Mouse (Mus musculus): ENCODE measurements at regions not wholly inside any gene's neighbourhood (a gene's known extent, or its start where the extent isn't known, plus 50 kb on each side); places are given as distances from the start of the nearest gene placed in this dataset.
A peak's percentile ranks its signal among the peaks of the same experiment; 100 is the strongest.

- ATAC-seq (ENCODE audit: low FRiP score) = no peak
- H3K27me3 ChIP-seq (ENCODE audit: control insufficient read depth, insufficient read depth, low read length) = no peaks in the 10 kb centered on the region
- H3K27ac ChIP-seq (ENCODE audit: low read depth, low read length) = no peak overlapping the region
- H3K9ac ChIP-seq (ENCODE audit: low read length) = no peak overlapping the region
- no peak for DNase-seq (ENCODE audit: low spot score, missing footprints)
- no peak overlapping the region for H3K4me2 ChIP-seq
- no peaks in the 10 kb centered on the region for H3K9me3 ChIP-seq (ENCODE audit: control insufficient read depth, low read length)
- H3K4me3 ChIP-seq (ENCODE audit: low read depth, low read length) = no peak overlapping the region
- H3K4me1 ChIP-seq (ENCODE audit: control insufficient read depth, insufficient read depth, low read length) = no peaks in the 10 kb centered on the region
- H3K36me3 ChIP-seq (ENCODE audit: control insufficient read depth, insufficient read depth, low read length) = no peaks in the 10 kb centered on the region
- WGBS = 61% methylated on average over 1 of the region's 1 CpGs
Observed at GRCm38 (mm10) chr13:20009164-20009563, 81.2 kb upstream of the Elmo1 start.

- H3K4me3 ChIP-seq (ENCODE audit: low read depth, low read length) = no peak overlapping the region
- H3K4me2 ChIP-seq = no peak overlapping the region
- no peaks in the 10 kb centered on the region for H3K27me3 ChIP-seq (ENCODE audit: control insufficient read depth, insufficient read depth, low read length)
- H3K36me3 ChIP-seq (ENCODE audit: control insufficient read depth, insufficient read depth, low read length) = no peaks in the 10 kb centered on the region
- H3K9me3 ChIP-seq (ENCODE audit: control insufficient read depth, low read length) = no peaks in the 10 kb centered on the region
- no peak overlapping the region for H3K27ac ChIP-seq (ENCODE audit: low read depth, low read length)
- H3K9ac ChIP-seq (ENCODE audit: low read length) = no peak overlapping the region
- no peaks in the 10 kb centered on the region for H3K4me1 ChIP-seq (ENCODE audit: control insufficient read depth, insufficient read depth, low read length)
- ATAC-seq (ENCODE audit: low FRiP score) (no peak), DNase-seq (ENCODE audit: low spot score, missing footprints) (no peak)
- WGBS = 89% methylated on average over 2 of the region's 2 CpGs
Observed at GRCm38 (mm10) chr13:20007561-20007960, 82.8 kb upstream of the Elmo1 start.

GRCm38 (mm10) chr13:19997606-19998005, 92.8 kb upstream of the Elmo1 start:
- no peak overlapping the region for H3K4me3 ChIP-seq (ENCODE audit: low read depth, low read length)
- H3K36me3 ChIP-seq (ENCODE audit: control insufficient read depth, insufficient read depth, low read length) = no peaks in the 10 kb centered on the region
- H3K9ac ChIP-seq (ENCODE audit: low read length) = no peak overlapping the region
- H3K4me1 ChIP-seq (ENCODE audit: control insufficient read depth, insufficient read depth, low read length) = no peaks in the 10 kb centered on the region
- H3K9me3 ChIP-seq (ENCODE audit: control insufficient read depth, low read length) = no peaks in the 10 kb centered on the region; the same call in 1 of the 2 replicates
- ATAC-seq (ENCODE audit: low FRiP score) (no peak), DNase-seq (ENCODE audit: low spot score, missing footprints) (no peak)
- no peaks in the 10 kb centered on the region for H3K27me3 ChIP-seq (ENCODE audit: control insufficient read depth, insufficient read depth, low read length)
- H3K27ac ChIP-seq (ENCODE audit: low read depth, low read length) = no peak overlapping the region
- no peak overlapping the region for H3K4me2 ChIP-seq
- WGBS = 72% methylated on average over 2 of the region's 2 CpGs

GRCm38 (mm10) chr13:19975621-19976020, 114.8 kb upstream of the Elmo1 start:
- H3K27ac ChIP-seq (ENCODE audit: low read depth, low read length) = no peak overlapping the region
- DNase-seq (ENCODE audit: low spot score, missing footprints) = no peak
- no peak for ATAC-seq (ENCODE audit: low FRiP score)
- no peak overlapping the region for H3K4me2 ChIP-seq
- H3K4me3 ChIP-seq (ENCODE audit: low read depth, low read length) = no peak overlapping the region
- H3K36me3 ChIP-seq (ENCODE audit: control insufficient read depth, insufficient read depth, low read length) = no peaks in the 10 kb centered on the region
- no peaks in the 10 kb centered on the region for H3K4me1 ChIP-seq (ENCODE audit: control insufficient read depth, insufficient read depth, low read length)
- no peaks in the 10 kb centered on the region for H3K27me3 ChIP-seq (ENCODE audit: control insufficient read depth, insufficient read depth, low read length)
- H3K9me3 ChIP-seq (ENCODE audit: control insufficient read depth, low read length) = no peaks in the 10 kb centered on the region
- H3K9ac ChIP-seq (ENCODE audit: low read length) = no peak overlapping the region

- no peak overlapping the region for H3K4me2 ChIP-seq
- no peak overlapping the region for H3K9ac ChIP-seq (ENCODE audit: low read length)
- DNase-seq (ENCODE audit: low spot score, missing footprints) (no peak), ATAC-seq (ENCODE audit: low FRiP score) (no peak)
- no peaks in the 10 kb centered on the region for H3K4me1 ChIP-seq (ENCODE audit: control insufficient read depth, insufficient read depth, low read length)
- H3K4me3 ChIP-seq (ENCODE audit: low read depth, low read length) = no peak overlapping the region
- H3K36me3 ChIP-seq (ENCODE audit: control insufficient read depth, insufficient read depth, low read length) = no peaks in the 10 kb centered on the region
- H3K9me3 ChIP-seq (ENCODE audit: control insufficient read depth, low read length) = no peaks in the 10 kb centered on the region
- WGBS = 96% methylated on average over 1 of the region's 1 CpGs
- no peak overlapping the region for H3K27ac ChIP-seq (ENCODE audit: low read depth, low read length)
- H3K27me3 ChIP-seq (ENCODE audit: control insufficient read depth, insufficient read depth, low read length) = no peaks in the 10 kb centered on the region
Observed at GRCm38 (mm10) chr13:19966566-19966965, 123.8 kb upstream of the Elmo1 start.

- ATAC-seq (ENCODE audit: low FRiP score) = no peak
- H3K9me3 ChIP-seq (ENCODE audit: control insufficient read depth, low read length) = no peaks in the 10 kb centered on the region
- H3K27ac ChIP-seq (ENCODE audit: low read depth, low read length) = no peak overlapping the region
- no peak for DNase-seq (ENCODE audit: low spot score, missing footprints)
- H3K36me3 ChIP-seq (ENCODE audit: control insufficient read depth, insufficient read depth, low read length) = no peaks in the 10 kb centered on the region
- H3K4me1 ChIP-seq (ENCODE audit: control insufficient read depth, insufficient read depth, low read length) = no peaks in the 10 kb centered on the region
- H3K4me2 ChIP-seq = no peak overlapping the region
- no peak overlapping the region for H3K9ac ChIP-seq (ENCODE audit: low read length)
- no peak overlapping the region for H3K4me3 ChIP-seq (ENCODE audit: low read depth, low read length)
- WGBS = 42% methylated on average over 3 of the region's 3 CpGs
- H3K27me3 ChIP-seq (ENCODE audit: control insufficient read depth, insufficient read depth, low read length) = no peaks in the 10 kb centered on the region
Observed at GRCm38 (mm10) chr13:19963031-19963430, 127.4 kb upstream of the Elmo1 start.

- Histone ChIP-seq H3K27ac (ENCODE audit: low read depth, low read length) (no peak overlapping the region), H3K27me3 (ENCODE audit: control insufficient read depth, insufficient read depth, low read length) (no peaks in the 10 kb centered on the region), H3K4me1 (ENCODE audit: control insufficient read depth, insufficient read depth, low read length) (no peaks in the 10 kb centered on the region), H3K9me3 (ENCODE audit: control insufficient read depth, low read length) (no peaks in the 10 kb centered on the region), H3K4me2 (no peak overlapping the region), H3K36me3 (ENCODE audit: control insufficient read depth, insufficient read depth, low read length) (no peaks in the 10 kb centered on the region), H3K4me3 (ENCODE audit: low read depth, low read length) (no peak overlapping the region), H3K9ac (ENCODE audit: low read length) (no peak overlapping the region)
- DNase-seq (ENCODE audit: low spot score, missing footprints) (no peak), ATAC-seq (ENCODE audit: low FRiP score) (no peak)
- WGBS = 95% methylated on average over 6 of the region's 6 CpGs
Observed at GRCm38 (mm10) chr13:19928761-19929160, 104.7 kb upstream of the Gpr141 start.

GRCm38 (mm10) chr13:19927807-19928206, 103.8 kb upstream of the Gpr141 start:
- Histone ChIP-seq H3K36me3 (ENCODE audit: control insufficient read depth, insufficient read depth, low read length) (no peaks in the 10 kb centered on the region), H3K9ac (ENCODE audit: low read length) (no peak overlapping the region), H3K4me2 (no peak overlapping the region), H3K4me3 (ENCODE audit: low read depth, low read length) (no peak overlapping the region), H3K9me3 (ENCODE audit: control insufficient read depth, low read length) (no peaks in the 10 kb centered on the region), H3K4me1 (ENCODE audit: control insufficient read depth, insufficient read depth, low read length) (no peaks in the 10 kb centered on the region), H3K27me3 (ENCODE audit: control insufficient read depth, insufficient read depth, low read length) (no peaks in the 10 kb centered on the region), H3K27ac (ENCODE audit: low read depth, low read length) (no peak overlapping the region)
- no peak for ATAC-seq (ENCODE audit: low FRiP score)
- WGBS = 89% methylated on average over 3 of the region's 3 CpGs
- DNase-seq (ENCODE audit: low spot score, missing footprints) = no peak

- H3K9me3 ChIP-seq (ENCODE audit: control insufficient read depth, low read length) = no peaks in the 10 kb centered on the region; the same call in 1 of the 2 replicates
- WGBS = 80% methylated on average over 1 of the region's 1 CpGs
- H3K27ac ChIP-seq (ENCODE audit: low read depth, low read length) = no peak overlapping the region
- H3K36me3 ChIP-seq (ENCODE audit: control insufficient read depth, insufficient read depth, low read length) = no peaks in the 10 kb centered on the region
- no peaks in the 10 kb centered on the region for H3K4me1 ChIP-seq (ENCODE audit: control insufficient read depth, insufficient read depth, low read length)
- no peak overlapping the region for H3K4me3 ChIP-seq (ENCODE audit: low read depth, low read length)
- no peak for DNase-seq (ENCODE audit: low spot score, missing footprints)
- ATAC-seq (ENCODE audit: low FRiP score) = peak; percentile 68
- no peak overlapping the region for H3K9ac ChIP-seq (ENCODE audit: low read length)
- H3K4me2 ChIP-seq = no peak overlapping the region
- H3K27me3 ChIP-seq (ENCODE audit: control insufficient read depth, insufficient read depth, low read length) = no peaks in the 10 kb centered on the region
Observed at GRCm38 (mm10) chr13:19921084-19921827, 97.2 kb upstream of the Gpr141 start.
